Mouse (Mus musculus) kidney, embryonic 14.5 days (tissue): ENCODE results near the gene Kcnj12. TPM values are rescaled to one million over a fixed set of nuclear protein-coding genes. Genes with fewer than 3 reads are reported as not detected.

Experiments
- ATAC-seq: fragments of 200-750 bp; cut with Nextera tagmentation; 2 replicates; pipeline ENCODE4 v1.8.0; 2017; ENCODE audit warnings: moderate number of reproducible peaks, mild to moderate bottlenecking, moderate TSS enrichment, moderate library complexity; ENCODE audit not compliant: low FRiP score, low TSS enrichment
- H3K27ac ChIP-seq: fragments of 300-500 bp; sonication (generic); 2 replicates; pipeline ENCODE4 v1.5.1; 2014; ENCODE audit warnings: low read depth, mild to moderate bottlenecking, low read length, moderate library complexity, mixed read lengths
- H3K27me3 ChIP-seq: fragments of 300-500 bp; sonication (generic); 2 replicates; pipeline ENCODE4 v1.6.1; 2014; ENCODE audit warnings: mild to moderate bottlenecking, low read length; ENCODE audit not compliant: control insufficient read depth, insufficient read depth
- H3K36me3 ChIP-seq: fragments of 300-500 bp; sonication (generic); 2 replicates; pipeline ENCODE4 v1.6.1; 2014; ENCODE audit warnings: low read length, mixed read lengths; ENCODE audit not compliant: control insufficient read depth, insufficient read depth
- H3K4me1 ChIP-seq: fragments of 300-500 bp; sonication (generic); 2 replicates; pipeline ENCODE4 v1.6.1; 2014; ENCODE audit warnings: low read length, mixed read lengths; ENCODE audit not compliant: control insufficient read depth, insufficient read depth
- H3K4me2 ChIP-seq: fragments of 300-500 bp; sonication (generic); replicated peaks from 2 replicates; pipeline ENCODE4 v1.6.1; 2014; ENCODE audit warnings: low read depth, mild to moderate bottlenecking, low read length
- H3K4me3 ChIP-seq: fragments of 300-500 bp; sonication (generic); 2 replicates; pipeline ENCODE4 v1.5.1; 2014; ENCODE audit warnings: mild to moderate bottlenecking, low read length
- H3K9ac ChIP-seq: fragments of 300-500 bp; sonication (generic); 2 replicates; pipeline ENCODE4 v1.6.1; 2014; ENCODE audit warnings: low read depth, mild to moderate bottlenecking, low read length, moderate library complexity
- H3K9me3 ChIP-seq: fragments of 300-500 bp; sonication (generic); 2 replicates; pipeline ENCODE4 v1.6.1; 2016; ENCODE audit warnings: low read length; ENCODE audit not compliant: control insufficient read depth
- whole genome bisulfite sequencing: fragments of 180-500 bp; shearing (Covaris S2); extraction: QIAGEN DNeasy Blood & Tissue Kit; methylation state at CpG from one replicate; pipeline ENCODE4 v1.1.7; 2014; 5-methylcytosine and 5-hydroxymethylcytosine counted together
- polyA plus RNA-seq: library from polyadenylated mRNA; unstranded; fragments of >200 nt; fragmentation: Nextera tagmentation; extraction: Ambion mirVana; gene quantifications from 2 replicates; pipeline ENCODE4 v1.2.1, GENCODE M21; 2014

Gene Kcnj12
- polyA plus RNA-seq, 1 experiment from 2014 or later: 0.32 TPM

GRCm38 (mm10) chr11:61108911-61109361, 86.6 kb downstream of the Kcnj12 start:
- Histone ChIP-seq H3K27me3 (no peaks in the 10 kb centered on the region), H3K9me3 (no peaks in the 10 kb centered on the region), H3K4me1 (0 out of 2 replicates have a peak, but pooled peaks cover 2% of the 10 kb centered on the region), H3K4me3 (no peak overlapping the region), H3K4me2 (no peak overlapping the region), H3K27ac (no peak overlapping the region), H3K36me3 (no peaks in the 10 kb centered on the region), H3K9ac (no peak overlapping the region)
- WGBS: 85% methylated on average over 12 of the region's 12 CpGs
- no peak for ATAC-seq

- ATAC-seq: no peak
- WGBS: 84% methylated on average over 6 of the region's 6 CpGs
- H3K36me3 ChIP-seq: no peaks in the 10 kb centered on the region
- no peak overlapping the region for H3K4me3 ChIP-seq
- no peaks in the 10 kb centered on the region for H3K27me3 ChIP-seq
- H3K9me3 ChIP-seq: no peaks in the 10 kb centered on the region
- no peaks in the 10 kb centered on the region for H3K4me1 ChIP-seq
- H3K4me2 ChIP-seq: no peak overlapping the region
- no peak overlapping the region for H3K9ac ChIP-seq
- no peak overlapping the region for H3K27ac ChIP-seq
These were observed 87.3 kb downstream of the Kcnj12 start for GRCm38 (mm10) chr11:61109707-61110106.

DNA sequence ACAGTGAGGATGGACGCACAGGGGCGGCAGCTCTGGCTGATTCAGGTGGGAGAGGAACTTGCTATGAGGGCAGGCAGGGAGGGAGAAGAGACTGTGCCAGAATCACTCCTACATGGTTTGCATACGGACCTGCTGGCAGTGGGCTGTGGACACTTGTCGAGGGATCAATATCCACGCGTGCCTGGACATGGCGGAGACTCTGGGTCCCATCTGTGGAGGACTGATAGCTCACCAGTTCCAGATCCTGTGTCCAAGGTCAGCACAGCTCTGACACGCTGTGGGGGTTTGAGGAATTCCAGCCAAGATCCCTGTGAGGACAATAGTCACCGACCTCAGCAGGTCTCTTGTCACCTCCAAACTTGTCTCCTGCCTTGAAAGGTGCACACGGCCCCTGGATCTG, 87.7 kb downstream of the Kcnj12 start:
- Histone ChIP-seq H3K27me3 (no peaks in the 10 kb centered on the region), H3K9ac (no peak overlapping the region), H3K36me3 (no peaks in the 10 kb centered on the region), H3K4me2 (no peak overlapping the region), H3K4me1 (no peaks in the 10 kb centered on the region), H3K9me3 (no peaks in the 10 kb centered on the region), H3K27ac (no peak overlapping the region), H3K4me3 (no peak overlapping the region)
- WGBS: 73% methylated on average over 10 of the region's 10 CpGs
- ATAC-seq: no peak

GRCm38 (mm10) chr11:61110928-61111327, 88.6 kb downstream of the Kcnj12 start:
- no peaks in the 10 kb centered on the region for H3K4me1 ChIP-seq
- no peak overlapping the region for H3K9ac ChIP-seq
- no peak for ATAC-seq
- H3K36me3 ChIP-seq: no peaks in the 10 kb centered on the region
- H3K4me2 ChIP-seq: no peak overlapping the region
- 33% methylated on average over 1 of the region's 1 CpGs for WGBS
- H3K27ac ChIP-seq: no peak overlapping the region
- H3K27me3 ChIP-seq: no peaks in the 10 kb centered on the region
- H3K4me3 ChIP-seq: no peak overlapping the region
- no peaks in the 10 kb centered on the region for H3K9me3 ChIP-seq

GRCm38 (mm10) chr11:61111472-61111871, 89.1 kb downstream of the Kcnj12 start:
- Histone ChIP-seq H3K36me3 (no peaks in the 10 kb centered on the region), H3K27ac (no peak overlapping the region), H3K27me3 (no peaks in the 10 kb centered on the region), H3K4me2 (no peak overlapping the region), H3K9me3 (no peaks in the 10 kb centered on the region), H3K4me1 (no peaks in the 10 kb centered on the region), H3K4me3 (no peak overlapping the region), H3K9ac (no peak overlapping the region)
- 89% methylated on average over 4 of the region's 4 CpGs for WGBS
- no peak for ATAC-seq

DNA sequence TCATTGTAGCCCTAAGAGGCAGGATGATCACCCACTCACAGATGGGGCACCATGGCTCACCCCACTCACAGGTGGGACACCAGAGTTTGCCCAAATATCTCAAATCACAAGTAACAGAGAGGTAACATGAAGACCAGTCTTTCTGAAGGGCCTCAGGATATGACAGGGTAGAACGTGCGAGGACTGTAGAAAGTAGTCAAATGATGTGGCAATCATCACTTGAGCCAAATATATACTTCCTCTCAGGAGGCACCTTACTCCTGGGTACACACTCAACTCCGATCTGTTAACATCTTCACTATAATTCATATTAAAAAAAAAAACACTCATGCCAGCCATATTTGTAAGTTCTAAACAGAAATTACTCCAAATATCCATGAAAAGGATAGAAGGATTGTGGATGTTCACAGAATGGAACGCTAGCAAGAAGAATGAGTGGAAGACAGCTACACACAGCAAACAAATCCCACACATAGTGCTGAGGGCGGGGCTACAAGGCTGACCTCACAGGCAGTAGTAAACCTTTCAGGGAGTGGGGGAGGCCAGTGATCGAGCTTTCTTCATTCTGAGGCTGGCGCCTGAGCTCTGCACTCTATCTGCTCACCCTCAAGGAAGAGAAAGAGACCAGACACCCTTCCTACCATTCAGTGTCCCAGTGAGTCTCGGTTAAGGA, 90.1 kb downstream of the Kcnj12 start:
- WGBS: 76% methylated on average over 8 of the region's 8 CpGs
- H3K27ac ChIP-seq: no peak overlapping the region
- no peak for ATAC-seq

GRCm38 (mm10) chr11:61116226-61116625, 93.9 kb downstream of the Kcnj12 start:
- H3K27ac ChIP-seq: no peak overlapping the region
- H3K27me3 ChIP-seq: no peaks in the 10 kb centered on the region
- H3K4me3 ChIP-seq: no peak overlapping the region
- no peaks in the 10 kb centered on the region for H3K9me3 ChIP-seq
- ATAC-seq: no peak
- H3K9ac ChIP-seq: no peak overlapping the region
- H3K36me3 ChIP-seq: no peaks in the 10 kb centered on the region
- no peak overlapping the region for H3K4me2 ChIP-seq
- WGBS: 68% methylated on average over 8 of the region's 8 CpGs
- no peaks in the 10 kb centered on the region for H3K4me1 ChIP-seq

More for the DNA sequence above, 90.1 kb downstream of the Kcnj12 start:
- no peak overlapping the region for H3K4me2 ChIP-seq
- H3K9ac ChIP-seq: no peak overlapping the region
- H3K4me1 ChIP-seq: no peaks in the 10 kb centered on the region
- no peaks in the 10 kb centered on the region for H3K9me3 ChIP-seq
- H3K27me3 ChIP-seq: no peaks in the 10 kb centered on the region
- H3K36me3 ChIP-seq: no peaks in the 10 kb centered on the region
- H3K4me3 ChIP-seq: no peak overlapping the region

DNA sequence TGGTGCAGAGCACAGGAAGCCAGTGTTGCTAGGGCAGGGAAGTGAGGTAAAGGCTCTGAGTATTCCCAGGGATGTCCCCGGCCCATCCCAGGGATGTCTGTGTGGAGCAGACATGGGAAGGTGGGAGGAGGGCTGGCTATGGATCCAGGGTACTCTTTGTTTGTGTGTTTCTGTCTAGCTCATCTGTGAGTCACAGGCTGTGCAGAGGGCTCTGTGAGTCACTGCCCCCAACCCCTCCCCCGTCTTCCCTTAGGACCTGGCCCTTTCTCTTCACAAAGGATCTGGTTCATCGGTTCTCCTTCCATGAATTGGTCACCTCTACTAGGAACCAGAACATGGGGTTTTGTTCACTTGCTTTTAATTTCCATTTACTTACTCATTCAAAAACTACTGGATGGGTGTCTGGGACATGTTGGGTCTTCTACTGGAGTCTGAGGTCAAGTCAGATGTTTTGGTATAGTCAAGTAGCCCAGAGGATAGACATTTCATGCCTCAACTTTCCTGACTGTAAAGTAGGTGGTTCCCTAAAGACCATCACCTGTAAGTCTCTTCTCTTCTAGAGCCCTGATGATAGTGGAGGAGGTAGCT, 97.7 kb downstream of the Kcnj12 start:
- H3K4me1 ChIP-seq: no peaks in the 10 kb centered on the region
- 89% methylated on average over 3 of the region's 3 CpGs for WGBS
- H3K36me3 ChIP-seq: no peaks in the 10 kb centered on the region
- H3K27ac ChIP-seq: no peak overlapping the region
- H3K9ac ChIP-seq: no peak overlapping the region
- no peaks in the 10 kb centered on the region for H3K9me3 ChIP-seq
- ATAC-seq: no peak
- no peak overlapping the region for H3K4me3 ChIP-seq
- H3K27me3 ChIP-seq: no peaks in the 10 kb centered on the region
- no peak overlapping the region for H3K4me2 ChIP-seq
